Mouse (Mus musculus) layer of hippocampus, postnatal 25 days (tissue): Measurements from ENCODE around the gene Tbc1d24. TPM values are rescaled to one million over a fixed set of nuclear protein-coding genes. Genes with fewer than 3 reads are reported as not detected.
A peak's percentile ranks its signal among the peaks of the same experiment; 100 is the strongest.

ENCODE experiments used
- DNase-seq, 2 experiments: peaks; one replicate each; pipeline ENCODE4 v3.0.0; 2022; ENCODE audit warnings: mixed read lengths in 2 of 2, low spot score in 1 of 2; ENCODE audit errors: extremely low spot score in 1 of 2
- total RNA-seq, 2 experiments: library from RNA; stranded (reverse); gene quantifications; 2 replicates each; pipeline ENCODE4 v1.2.3; 2021

The Tbc1d24 gene
- total RNA-seq, 2 experiments from 2014 or later = 60.1 to 64.2 TPM

- DNase-seq = peak; percentile 70 to 75
Measured at GRCm38 (mm10) chr17:24211631-24212440, 6.5 kb upstream of the Tbc1d24 start.

GRCm38 (mm10) chr17:24210591-24210990 lies 5.2 kb upstream of the Tbc1d24 start:
- no peak for DNase-seq

GRCm38 (mm10) chr17:24209916-24210240 lies 4.5 kb upstream of the Tbc1d24 start:
- no peak for DNase-seq

DNA sequence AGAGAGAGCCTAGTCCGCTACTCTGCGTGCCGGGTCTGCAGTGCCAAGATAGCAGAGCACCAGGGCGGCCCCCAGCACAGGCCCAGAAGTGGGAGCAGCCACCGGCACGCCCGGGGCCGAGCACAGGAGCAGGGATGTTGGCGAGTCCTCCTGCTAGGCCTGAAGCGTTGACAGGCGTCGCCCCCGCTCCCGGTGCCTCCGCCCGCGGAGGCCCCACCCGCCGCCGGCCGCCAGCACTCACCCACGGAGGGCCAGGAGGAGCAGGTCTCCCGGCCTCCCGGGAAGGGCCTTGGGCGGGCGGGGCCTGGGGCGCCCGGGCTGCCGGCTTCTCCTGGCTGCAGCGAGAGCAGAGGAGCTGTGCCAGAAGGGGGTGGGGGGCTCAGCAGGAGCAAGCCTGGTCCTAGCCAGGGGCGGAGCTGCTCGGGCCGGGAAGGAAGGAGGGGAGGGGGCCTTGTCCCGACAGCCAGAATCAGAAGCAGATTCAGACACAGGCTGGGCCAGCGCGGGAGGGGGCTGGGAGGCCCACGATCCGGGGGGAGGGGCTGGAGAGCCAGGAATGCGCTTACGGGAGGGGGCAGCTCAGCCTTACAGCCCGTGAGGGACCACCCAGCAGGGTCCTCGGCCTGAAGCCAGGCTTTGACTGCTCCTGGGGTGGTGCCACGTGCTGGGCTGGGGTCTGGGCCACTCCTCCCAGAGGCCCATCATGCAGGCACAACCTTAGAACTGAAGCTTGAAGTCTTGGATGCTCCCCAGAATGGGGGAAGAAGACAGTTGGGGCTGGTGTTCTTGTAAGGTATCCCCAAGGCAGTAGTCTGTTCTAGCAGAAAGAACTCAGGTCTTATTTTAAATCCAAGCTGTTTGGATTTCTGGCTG lies 3.9 kb upstream of the Tbc1d24 start, which contains the start of gene Ntn3:
Gene Ntn3, minus strand, starts transcription at position 489 of the 873 bp plus-strand sequence.
- peak; percentile 28 to 58 for DNase-seq

DNA sequence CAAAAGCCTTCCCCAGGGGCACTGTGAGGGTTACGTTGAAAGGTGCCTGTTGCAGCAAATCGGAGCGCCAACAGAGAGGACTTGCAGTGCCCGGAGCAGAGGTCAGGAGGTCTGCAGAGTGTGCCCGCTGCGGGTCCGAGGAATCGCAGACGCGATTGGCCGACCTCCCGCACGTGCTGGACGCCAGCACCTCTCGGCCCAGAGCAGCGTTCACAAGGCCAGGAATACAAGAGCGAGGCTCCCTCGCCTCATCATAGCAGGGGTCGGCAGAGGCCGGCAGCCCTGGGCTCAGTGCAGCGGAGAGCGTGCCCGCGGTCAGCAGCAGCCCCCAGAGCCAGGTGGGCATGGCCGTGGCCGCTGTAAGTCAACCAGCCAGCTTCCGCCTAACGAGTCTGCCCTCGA lies 3.3 kb upstream of the Tbc1d24 start:
- DNase-seq = no peak

DNA sequence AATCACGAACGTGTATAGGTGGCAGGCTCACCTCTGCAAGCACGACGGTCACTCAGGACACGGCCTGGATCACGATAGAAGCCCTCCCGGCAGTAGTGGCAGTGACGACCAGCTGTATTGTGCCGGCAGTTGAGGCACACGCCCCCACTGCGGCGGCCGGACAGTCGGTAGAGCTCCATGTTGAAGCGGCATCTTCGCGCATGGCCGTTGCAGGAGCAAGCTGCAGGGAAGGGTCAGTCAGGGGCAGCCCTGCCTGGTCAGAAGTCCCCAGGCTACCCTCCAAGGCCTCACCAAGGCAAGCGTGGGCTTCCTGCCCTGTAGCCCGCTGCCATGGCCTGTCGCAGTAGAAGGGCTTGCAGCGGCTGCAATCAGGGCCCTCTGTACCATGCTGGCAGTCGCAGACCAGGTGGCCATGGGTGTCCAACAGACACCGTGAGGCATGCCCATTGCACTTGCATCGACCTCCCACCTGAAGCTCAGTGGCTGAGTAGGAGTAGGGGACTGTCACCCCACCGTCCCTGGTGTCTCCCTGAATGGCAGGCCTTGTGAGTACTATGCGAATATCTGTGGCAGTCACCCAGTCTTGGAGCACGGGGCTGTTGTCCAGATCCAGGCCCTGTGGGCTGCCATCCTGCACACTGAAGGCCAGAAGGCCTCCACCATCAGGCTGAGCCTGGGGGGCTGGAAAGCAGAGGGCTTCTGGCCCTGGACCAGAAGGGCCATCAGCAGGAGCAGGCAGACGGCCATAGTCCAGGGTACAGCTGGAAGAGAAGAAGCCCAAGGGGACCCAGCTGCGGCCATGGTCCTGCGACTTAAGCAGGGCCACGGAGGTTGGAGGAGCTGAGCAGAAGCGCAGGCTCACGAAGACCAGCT lies 2.6 kb upstream of the Tbc1d24 start:
- DNase-seq = no peak

GRCm38 (mm10) chr17:24206451-24207351 lies 1.3 kb upstream of the Tbc1d24 start:
- DNase-seq = peak; percentile 63 to 70

DNA sequence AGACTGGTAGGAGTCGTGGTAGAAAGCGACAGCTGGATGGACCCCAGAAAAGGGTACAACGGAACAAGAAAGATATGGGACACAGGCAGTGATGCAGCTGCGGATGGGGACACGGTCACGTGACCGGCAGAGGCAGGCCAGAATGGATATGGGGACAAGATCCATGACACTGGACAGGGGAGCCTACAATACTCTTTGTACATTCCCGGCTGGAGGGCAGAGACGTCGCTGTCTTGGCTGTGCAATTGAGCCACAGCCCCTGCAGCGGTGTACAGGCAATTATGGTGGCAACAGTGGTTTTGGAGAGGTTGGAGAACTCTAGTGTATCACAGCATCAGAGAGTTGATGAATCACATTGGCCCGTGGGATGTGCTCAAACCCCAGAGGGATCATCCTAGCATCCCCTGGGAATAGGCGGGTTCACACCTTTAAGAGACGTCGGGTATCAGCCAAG lies 573 bp upstream of the Tbc1d24 start:
- no peak for DNase-seq

GRCm38 (mm10) chr17:24204846-24205245 lies 516 bp downstream of the Tbc1d24 start:
- DNase-seq = no peak

DNA sequence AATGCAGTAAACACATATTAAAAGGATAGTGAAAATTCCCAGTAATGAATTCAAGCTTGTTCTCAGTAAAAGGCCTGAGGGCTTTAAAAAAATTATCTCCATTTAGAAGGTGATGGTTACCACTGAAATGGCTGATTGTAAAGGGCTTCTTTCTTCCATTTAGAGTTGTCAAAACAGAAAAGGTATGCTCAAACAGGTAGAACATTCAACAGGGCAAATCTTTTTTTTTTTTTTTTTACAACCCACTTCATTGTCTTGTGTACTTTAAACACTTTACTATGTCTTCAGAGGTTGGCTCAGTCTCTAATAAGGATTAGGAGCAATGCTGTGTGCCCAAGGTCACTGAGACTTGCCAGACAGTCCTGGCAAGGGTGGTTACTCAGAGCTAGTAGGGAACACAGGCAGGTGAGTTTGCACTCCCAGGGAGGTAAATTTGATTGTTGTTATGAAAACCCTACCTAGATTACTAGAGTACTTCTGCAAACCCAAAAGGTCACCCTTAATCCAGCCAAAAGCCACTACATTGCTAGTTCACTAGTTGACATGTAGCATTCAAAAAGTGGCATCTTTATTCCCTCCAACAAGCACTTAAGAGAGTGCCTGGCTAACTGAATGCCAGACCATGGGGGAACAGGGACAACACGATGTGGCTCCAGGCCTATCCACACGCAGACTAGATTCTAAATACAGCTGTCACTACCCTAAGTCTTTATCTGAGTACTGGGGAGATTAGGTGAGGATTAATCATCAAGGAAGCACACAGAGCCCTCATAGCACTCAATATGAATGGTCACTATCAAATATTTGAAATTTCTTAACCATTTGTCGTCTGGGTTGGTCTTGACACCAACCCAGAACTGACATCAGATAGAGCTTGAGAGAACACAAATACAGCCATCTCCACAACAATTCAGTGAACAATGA lies 1.5 kb downstream of the Tbc1d24 start:
- no peak for DNase-seq

DNA sequence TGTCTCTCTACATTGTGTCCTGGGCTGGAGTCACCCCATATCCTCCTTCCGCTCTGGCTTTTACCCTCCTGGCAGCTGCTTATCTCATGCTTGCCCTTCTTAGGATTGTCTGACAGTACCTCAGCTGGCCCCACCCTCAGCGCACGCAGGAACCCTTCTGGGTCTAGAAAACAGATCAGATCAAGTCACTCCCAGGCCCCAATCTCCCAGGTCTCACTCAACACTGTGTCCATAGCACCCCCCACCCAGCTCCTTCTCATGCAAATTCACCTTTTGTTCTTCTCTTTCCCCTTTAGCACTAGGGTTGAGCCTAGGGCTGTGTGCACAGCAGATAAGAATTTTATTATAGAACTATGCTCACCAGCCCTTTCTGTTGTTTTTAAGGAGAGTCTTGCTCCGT lies 2.3 kb downstream of the Tbc1d24 start:
- no peak for DNase-seq

DNA sequence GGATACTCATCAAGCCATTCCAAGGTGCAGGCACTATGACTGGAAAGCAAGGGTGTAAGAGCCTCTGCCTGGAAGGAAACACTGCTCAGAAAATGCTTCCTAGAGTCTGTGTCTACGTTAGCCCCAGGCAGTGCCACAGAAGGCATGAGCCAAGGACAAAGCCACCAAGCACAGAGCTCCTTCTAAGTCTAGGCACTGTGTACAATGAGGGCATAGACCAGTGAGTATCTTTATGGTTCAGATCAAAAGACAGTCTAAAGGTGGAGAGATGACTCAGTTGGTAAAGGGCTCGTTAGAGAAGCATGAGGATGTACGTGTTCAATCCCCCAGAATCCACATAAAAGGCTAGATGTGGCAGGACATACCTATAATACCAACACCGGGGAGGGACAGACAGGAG lies 4.3 kb downstream of the Tbc1d24 start:
- no peak for DNase-seq

DNA sequence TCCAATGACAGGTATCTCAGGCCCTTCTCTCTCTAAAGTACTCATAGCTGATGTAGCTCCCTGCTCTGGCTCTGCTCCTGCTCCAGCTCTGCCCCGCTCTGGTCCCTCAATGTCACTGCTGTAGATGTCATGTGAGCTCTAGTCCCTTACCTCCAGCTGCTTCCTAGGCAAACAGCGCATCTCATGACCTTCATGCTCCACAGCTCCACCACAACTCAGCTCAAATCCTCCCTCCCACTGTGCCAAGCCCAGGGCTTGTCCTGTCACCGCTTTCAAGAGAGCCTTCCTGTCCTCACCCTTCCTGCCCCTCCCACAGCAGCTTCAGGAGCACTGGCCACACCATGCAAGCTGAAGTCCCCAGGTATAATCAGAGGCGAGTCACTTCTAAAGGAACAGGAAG lies 5.6 kb downstream of the Tbc1d24 start:
- DNase-seq = no peak

- DNase-seq = peak; percentile 26 to 35
Measured at GRCm38 (mm10) chr17:24199252-24199651, 6.1 kb downstream of the Tbc1d24 start.

GRCm38 (mm10) chr17:24197032-24197824 lies 8.1 kb downstream of the Tbc1d24 start:
- DNase-seq = peak in 1 of 2 experiments; percentile 34

DNA sequence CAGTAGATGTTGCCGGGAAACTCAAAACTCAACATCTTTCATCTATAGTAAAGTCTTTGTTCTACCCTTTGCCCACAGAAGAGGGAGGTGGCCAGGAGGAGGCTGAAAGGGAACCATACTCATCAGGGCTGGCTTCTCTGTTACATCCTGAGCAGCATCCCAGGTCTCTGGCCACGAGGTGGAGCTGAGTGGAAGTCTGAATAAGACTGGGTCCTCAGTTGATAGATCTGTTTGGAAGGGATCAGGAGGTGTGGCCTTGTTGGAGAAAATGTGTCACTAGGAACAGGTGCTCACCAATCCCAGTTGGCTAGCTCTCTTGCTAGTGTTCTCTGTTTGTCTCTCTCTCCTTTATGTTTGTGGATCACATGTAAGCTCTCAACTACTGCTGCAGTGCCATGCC lies 10.0 kb downstream of the Tbc1d24 start:
- no peak for DNase-seq

GRCm38 (mm10) chr17:24193769-24194168 lies 11.6 kb downstream of the Tbc1d24 start:
- DNase-seq = no peak

DNA sequence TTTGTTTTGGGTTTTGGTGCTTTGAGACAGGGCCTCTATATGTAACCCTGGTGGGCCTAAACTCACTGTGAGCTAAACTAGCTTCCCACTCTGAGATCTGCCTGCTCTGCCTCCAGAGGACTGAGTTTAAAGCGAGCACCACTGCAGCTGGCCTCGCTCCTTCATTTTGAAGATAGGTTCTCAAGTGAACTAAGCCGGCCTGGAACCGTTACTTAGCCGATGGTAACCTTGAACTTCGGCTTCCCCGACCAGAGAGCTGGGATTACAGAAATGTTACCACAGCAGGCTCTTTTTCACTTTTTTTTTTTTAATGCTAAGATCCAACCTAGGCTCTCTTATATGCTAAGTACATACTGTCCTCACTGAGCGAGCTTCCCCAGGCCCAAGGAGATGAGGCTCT lies 12.1 kb downstream of the Tbc1d24 start:
- DNase-seq = no peak
